Mouse (Mus musculus) lung, postnatal 0 days (tissue): Measurements from ENCODE around the gene Glipr1l2. TPM values are rescaled to one million over a fixed set of nuclear protein-coding genes. Genes with fewer than 3 reads are reported as not detected.

Experiments
- ATAC-seq: fragments of 200-750 bp; cut with Nextera tagmentation; 2 replicates; pipeline ENCODE4 v1.8.0; 2017; ENCODE audit warnings: moderate library complexity
- DNase-seq: peaks from one replicate; pipeline ENCODE4 v3.0.0-alpha.2; 2016; ENCODE audit warnings: low spot score
- H3K27ac ChIP-seq: fragments of 300-500 bp; sonication (generic); 2 replicates; pipeline ENCODE4 v1.5.1; 2014; ENCODE audit warnings: antibody characterized with exemption, mild to moderate bottlenecking, low read length, mixed read lengths
- H3K27me3 ChIP-seq: fragments of 300-500 bp; sonication (generic); replicated peaks from 2 replicates; pipeline ENCODE4 v1.6.1; 2014; ENCODE audit warnings: low read length, mixed read lengths; ENCODE audit not compliant: insufficient read depth
- H3K36me3 ChIP-seq: fragments of 300-500 bp; sonication (generic); 2 replicates; pipeline ENCODE4 v1.6.1; 2014; ENCODE audit warnings: low read length, mixed read lengths; ENCODE audit not compliant: insufficient read depth
- H3K4me1 ChIP-seq: fragments of 300-500 bp; sonication (generic); 2 replicates; pipeline ENCODE4 v1.6.1; 2014; ENCODE audit warnings: antibody characterized with exemption, low read depth, low read length, mixed read lengths; ENCODE audit not compliant: insufficient read depth
- H3K4me2 ChIP-seq: fragments of 300-500 bp; sonication (generic); replicated peaks from 2 replicates; pipeline ENCODE4 v1.6.1; 2014; ENCODE audit warnings: low read depth, mild to moderate bottlenecking, low read length, moderate library complexity, mixed read lengths
- H3K4me3 ChIP-seq: fragments of 300-500 bp; sonication (generic); 2 replicates; pipeline ENCODE4 v1.5.1; 2014; ENCODE audit warnings: low read depth, low read length
- H3K9ac ChIP-seq: fragments of 300-500 bp; sonication (generic); replicated peaks from 2 replicates; pipeline ENCODE4 v1.6.1; 2014; ENCODE audit warnings: low read depth, mild to moderate bottlenecking
- H3K9me3 ChIP-seq: fragments of 300-500 bp; sonication (generic); 2 replicates; pipeline ENCODE4 v1.6.1; 2016; ENCODE audit warnings: low read length, mixed read lengths
- CTCF ChIP-seq: IDR thresholded peaks from 2 replicates; pipeline ENCODE4 v1.5.1; 2016; ENCODE audit warnings: antibody characterized with exemption, mild to moderate bottlenecking
- EP300 ChIP-seq: IDR thresholded peaks from 2 replicates; pipeline ENCODE4 v1.6.1; 2016; ENCODE audit warnings: antibody characterized with exemption, mild to moderate bottlenecking, control low read depth
- WGBS: fragments of 180-500 bp; shearing (Covaris S2); extraction: QIAGEN DNeasy Blood & Tissue Kit; methylation state at CpG from one replicate; pipeline ENCODE4 v1.1.7; 2014; 5-methylcytosine and 5-hydroxymethylcytosine counted together
- polyA plus RNA-seq: library from polyadenylated mRNA; unstranded; fragments of >200 nt; fragmentation: Nextera tagmentation; extraction: Ambion mirVana; gene quantifications from 2 replicates; pipeline ENCODE4 v1.2.1, GENCODE M21; 2015

Gene Glipr1l2
- polyA plus RNA-seq, 1 experiment from 2014 or later = not detected

DNA sequence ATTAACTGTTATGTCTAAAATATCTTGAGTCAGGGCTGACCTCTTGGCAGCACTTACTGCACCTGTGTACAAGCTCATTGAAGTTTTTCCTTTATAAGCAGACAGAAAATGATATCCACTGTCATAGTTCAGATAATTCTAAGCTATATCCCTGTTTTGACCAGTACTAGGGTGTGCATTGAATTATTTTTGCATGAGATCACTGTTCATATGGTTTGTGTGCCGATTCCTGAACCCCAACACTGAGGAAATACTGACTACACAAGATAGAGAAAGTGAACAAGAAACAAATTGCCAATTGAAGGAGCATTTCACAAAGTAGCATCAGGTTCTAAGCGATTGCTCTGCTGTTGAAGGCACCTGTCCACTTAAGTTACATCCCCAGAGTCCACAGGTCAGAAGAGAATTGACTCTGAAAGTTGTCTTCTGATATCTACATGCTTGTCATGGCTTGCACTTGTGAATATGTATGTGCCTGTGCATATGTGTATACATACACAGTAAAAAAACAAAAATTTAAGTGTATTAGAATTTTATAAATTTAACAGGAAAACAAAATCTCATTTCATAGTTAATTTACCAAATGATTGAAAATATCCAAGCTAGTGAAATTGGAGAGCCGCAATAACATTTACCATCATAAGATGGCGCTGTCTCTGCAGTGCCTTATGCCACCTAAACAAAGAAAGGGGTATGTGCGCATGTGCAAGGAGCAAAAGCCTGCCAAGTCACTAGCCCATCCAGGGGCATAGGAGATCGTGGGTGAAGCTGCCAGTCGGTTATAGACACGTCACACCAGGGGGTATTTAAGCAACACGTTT lies 55.1 kb downstream of the Glipr1l2 start:
- DNase-seq (peak; percentile 81), ATAC-seq (no peak)
- Histone ChIP-seq H3K27me3 (no peaks in the 10 kb centered on the region), H3K36me3 (no peaks in the 10 kb centered on the region), H3K9me3 (no peaks in the 10 kb centered on the region), H3K9ac (no peak overlapping the region), H3K4me1 (no peaks in the 10 kb centered on the region), H3K4me3 (no peak overlapping the region; the same call in 1 of the 2 replicates), H3K4me2 (peak overlapping the region; percentile 30; the same call in 1 of the 2 replicates), H3K27ac (no peak overlapping the region)
- 19% methylated on average over 9 of the region's 9 CpGs for WGBS
- TF ChIP-seq EP300 (no peak), CTCF (peak; percentile 68)

GRCm38 (mm10) chr10:112138871-112139430 lies 55.8 kb downstream of the Glipr1l2 start:
- TF ChIP-seq CTCF = no peak
- no peak for TF ChIP-seq EP300
- ATAC-seq (no peak), DNase-seq (no peak)
- H3K27me3 ChIP-seq = no peaks in the 10 kb centered on the region
- H3K9ac ChIP-seq = no peak overlapping the region
- no peaks in the 10 kb centered on the region for H3K36me3 ChIP-seq
- no peaks in the 10 kb centered on the region for H3K9me3 ChIP-seq
- H3K4me3 ChIP-seq = no peak overlapping the region; the same call in 1 of the 2 replicates
- no peak overlapping the region for H3K27ac ChIP-seq
- no peaks in the 10 kb centered on the region for H3K4me1 ChIP-seq
- peak overlapping the region; percentile 30; the same call in 1 of the 2 replicates for H3K4me2 ChIP-seq
- WGBS = 38% methylated on average over 6 of the region's 6 CpGs

GRCm38 (mm10) chr10:112139834-112140233 lies 56.7 kb downstream of the Glipr1l2 start:
- H3K4me2 ChIP-seq = no peak overlapping the region
- 43% methylated on average over 2 of the region's 2 CpGs for WGBS
- DNase-seq (peak; percentile 47), ATAC-seq (peak; percentile 44; the same call in 1 of the 2 replicates)
- no peaks in the 10 kb centered on the region for H3K27me3 ChIP-seq
- no peaks in the 10 kb centered on the region for H3K4me1 ChIP-seq
- H3K4me3 ChIP-seq = no peak overlapping the region
- TF ChIP-seq CTCF (no peak), EP300 (no peak)
- H3K9ac ChIP-seq = no peak overlapping the region
- H3K36me3 ChIP-seq = no peaks in the 10 kb centered on the region
- H3K9me3 ChIP-seq = no peaks in the 10 kb centered on the region
- no peak overlapping the region for H3K27ac ChIP-seq

Other genes starting within 250 kb of the Glipr1l2 start
- gene Krr1, start 110.7 kb upstream of the Glipr1l2 start, polyA plus RNA-seq = 18.6 and 20.6 TPM in 2 replicates
- gene Glipr1, start 80.7 kb upstream of the Glipr1l2 start, polyA plus RNA-seq = 9.4 and 9.6 TPM in 2 replicates
- not detected in 2 replicates for gene Glipr1l1, start 23.2 kb upstream of the Glipr1l2 start, polyA plus RNA-seq
- gene Glipr1l3, start 77.0 kb downstream of the Glipr1l2 start, polyA plus RNA-seq = 0.15 and 0.23 TPM in 2 replicates
- 1.4 and 2.0 TPM in 2 replicates for gene Caps2, start 80.3 kb downstream of the Glipr1l2 start, polyA plus RNA-seq
- gene Kcnc2, start 187.8 kb downstream of the Glipr1l2 start, polyA plus RNA-seq = 0.45 and 0.69 TPM in 2 replicates